Mouse (Mus musculus) stomach, postnatal 0 days (tissue): Measurements from ENCODE around the gene Olfml2a.

Source experiments
- CTCF ChIP-seq: IDR thresholded peaks from 2 replicates; pipeline ENCODE4 v1.5.1; 2016; ENCODE audit warnings: antibody characterized with exemption, low read depth, mild to moderate bottlenecking, moderate library complexity
- EP300 ChIP-seq: optimal IDR thresholded peaks from 2 replicates; pipeline ENCODE3; 2016; ENCODE audit warnings: antibody characterized with exemption

- TF ChIP-seq CTCF (peak; percentile 13; the same call in 1 of the 2 replicates), EP300 (no peak)
Measured at GRCm38 (mm10) chr2:38926145-38926891, 5.5 kb upstream of the Olfml2a start.
